Mouse (Mus musculus) heart, postnatal 0 days (tissue): Measurements from ENCODE around the gene Tmem97.

Experiments
- CTCF ChIP-seq: IDR thresholded peaks from 2 replicates; pipeline ENCODE4 v1.5.1; 2016; ENCODE audit warnings: antibody characterized with exemption, control low read depth, low read depth
- EP300 ChIP-seq: IDR thresholded peaks from 2 replicates; pipeline ENCODE4 v1.6.1; 2016; ENCODE audit warnings: antibody characterized with exemption, low read depth

- TF ChIP-seq CTCF (peak; percentile 93), EP300 (no peak)
These were observed 9.9 kb upstream of the Tmem97 start for GRCm38 (mm10) chr11:78560447-78560846.
